Mouse (Mus musculus) MEL (cell line): ENCODE measurements around the gene Dclre1b. TPM values are rescaled to one million over a fixed set of nuclear protein-coding genes. Genes with fewer than 3 reads are reported as not detected.
"Not testable (repeated sequence)": the region's sequence is repeated elsewhere in the genome, so short reads cannot be mapped to it uniquely, and the experiment has no call there.

Experiments used
- DNase-seq: peaks from one replicate; pipeline ENCODE4 v3.0.0; 2011; ENCODE audit warnings: low read depth, low spot score
- H3K27ac ChIP-seq: 2 replicates; pipeline ENCODE4 v1.5.1; 2012; ENCODE audit warnings: low read depth, mild to moderate bottlenecking, control low read depth, low read length, moderate library complexity; ENCODE audit not compliant: control insufficient read depth
- H3K27me3 ChIP-seq, 2 experiments: fragments of 150-350 bp in 1 of 2; sonication (generic) in 1 of 2; 2 replicates each; pipeline ENCODE4 v1.6.1; 2012; ENCODE audit warnings: low read length in 2 of 2, mild to moderate bottlenecking in 2 of 2, improper control_type of control experiment in 1 of 2, moderate library complexity in 1 of 2; ENCODE audit not compliant: insufficient read depth in 2 of 2, control insufficient read depth in 1 of 2
- H3K36me3 ChIP-seq, 2 experiments: 2 replicates each; pipeline ENCODE4 v1.6.1; 2012 to 2014; ENCODE audit warnings: low read length in 2 of 2, improper control_type of control experiment in 1 of 2, inconsistent platforms in 1 of 2, mild to moderate bottlenecking in 1 of 2; ENCODE audit not compliant: insufficient read depth in 2 of 2, control insufficient read depth in 1 of 2
- H3K4me1 ChIP-seq, 2 experiments: fragments of 150-350 bp in 1 of 2; sonication (generic) in 1 of 2; 2 replicates each; pipeline ENCODE4 v1.6.1; 2012; ENCODE audit warnings: low read length in 2 of 2, improper control_type of control experiment in 1 of 2, mild to moderate bottlenecking in 1 of 2; ENCODE audit not compliant: insufficient read depth in 2 of 2, control insufficient read depth in 1 of 2
- H3K4me3 ChIP-seq, 2 experiments: fragments of 150-350 bp in 1 of 2; sonication (generic) in 1 of 2; 2 replicates each; pipeline ENCODE4 v1.5.1; 2012; ENCODE audit warnings: low read depth in 2 of 2, low read length in 2 of 2, mild to moderate bottlenecking in 2 of 2, moderate library complexity in 2 of 2, control low read depth in 1 of 2, improper control_type of control experiment in 1 of 2; ENCODE audit not compliant: control insufficient read depth in 1 of 2, insufficient read depth in 1 of 2
- H3K79me2 ChIP-seq: 2 replicates; pipeline ENCODE4 v1.6.1; 2012; ENCODE audit warnings: mild to moderate bottlenecking, low read length, moderate library complexity; ENCODE audit not compliant: control insufficient read depth, poor library complexity, insufficient read depth
- H3K9ac ChIP-seq: 2 replicates; pipeline ENCODE4 v1.6.1; 2012; ENCODE audit warnings: low read depth, mild to moderate bottlenecking, control low read depth, low read length, moderate library complexity; ENCODE audit not compliant: control insufficient read depth, poor library complexity, severe bottlenecking
- H3K9me3 ChIP-seq: fragments of 150-350 bp; sonication (generic); replicated peaks from 2 replicates; pipeline ENCODE4 v1.6.1; 2012; ENCODE audit warnings: mild to moderate bottlenecking, low read length, improper control_type of control experiment, moderate library complexity; ENCODE audit not compliant: insufficient read depth
- BHLHE40 ChIP-seq: IDR thresholded peaks from 2 replicates; pipeline ENCODE4 v1.6.1; 2012; ENCODE audit warnings: low read depth, mild to moderate bottlenecking, inconsistent platforms, low read length, improper control_type of control experiment, borderline replicate concordance
- ELF1 ChIP-seq: IDR thresholded peaks from 2 replicates; pipeline ENCODE4 v1.6.1; 2014; ENCODE audit warnings: low read depth, mild to moderate bottlenecking, inconsistent platforms, low read length, improper control_type of control experiment, moderate library complexity
- KAT2A ChIP-seq: conservative IDR thresholded peaks from 2 replicates; pipeline ENCODE4 v1.6.1; 2012; ENCODE audit warnings: low read depth, low read length, improper control_type of control experiment, inconsistent platforms
- MAFK ChIP-seq: IDR thresholded peaks from 2 replicates; pipeline ENCODE4 v1.6.1; 2011; ENCODE audit warnings: low read depth, mild to moderate bottlenecking, low read length, improper control_type of control experiment, borderline replicate concordance
- MEF2A ChIP-seq: IDR thresholded peaks from 2 replicates; pipeline ENCODE4 v1.6.1; 2014; ENCODE audit warnings: low read depth, mild to moderate bottlenecking, inconsistent platforms, low read length, improper control_type of control experiment; ENCODE audit not compliant: poor library complexity, insufficient replicate concordance, severe bottlenecking; ENCODE audit errors: extremely low read depth
- MXI1 ChIP-seq: IDR thresholded peaks from 2 replicates; pipeline ENCODE4 v1.6.1; 2011; ENCODE audit warnings: mild to moderate bottlenecking, low read depth, low read length, improper control_type of control experiment
- MYC ChIP-seq: IDR thresholded peaks from 2 replicates; pipeline ENCODE4 v1.6.1; 2011; ENCODE audit warnings: low read depth, mild to moderate bottlenecking, low read length, improper control_type of control experiment, moderate library complexity
- RAD21 ChIP-seq: IDR thresholded peaks from 2 replicates; pipeline ENCODE4 v1.6.1; 2011; ENCODE audit warnings: mild to moderate bottlenecking, low read depth, low read length, improper control_type of control experiment
- RCOR1 ChIP-seq: IDR thresholded peaks from 2 replicates; pipeline ENCODE4 v1.6.1; 2012; ENCODE audit warnings: low read depth, mild to moderate bottlenecking, inconsistent platforms, low read length, improper control_type of control experiment
- SMC3 ChIP-seq: IDR thresholded peaks from 2 replicates; pipeline ENCODE4 v1.6.1; 2011; ENCODE audit warnings: low read depth, low read length, improper control_type of control experiment
- TBP ChIP-seq: IDR thresholded peaks from 2 replicates; pipeline ENCODE4 v1.8.0; 2011; ENCODE audit warnings: low read depth, low read length, improper control_type of control experiment
- TCF12 ChIP-seq: IDR thresholded peaks from 2 replicates; pipeline ENCODE4 v1.6.1; 2014; ENCODE audit warnings: low read depth, mild to moderate bottlenecking, inconsistent platforms, low read length, improper control_type of control experiment, moderate library complexity
- USF1 ChIP-seq: IDR thresholded peaks from 2 replicates; pipeline ENCODE4 v1.6.1; 2014; ENCODE audit warnings: low read depth, mild to moderate bottlenecking, inconsistent platforms, low read length, improper control_type of control experiment, moderate library complexity
- ZC3H11A ChIP-seq: IDR thresholded peaks from 2 replicates; pipeline ENCODE4 v1.6.1; 2012; ENCODE audit warnings: low read depth, mild to moderate bottlenecking, inconsistent platforms, low read length, improper control_type of control experiment
- ZMIZ1 ChIP-seq: IDR thresholded peaks from 2 replicates; pipeline ENCODE4 v1.6.1; 2012; ENCODE audit warnings: low read depth, mild to moderate bottlenecking, inconsistent platforms, low read length, improper control_type of control experiment, moderate library complexity
- ZNF384 ChIP-seq: IDR thresholded peaks from 2 replicates; pipeline ENCODE4 v1.6.1; 2012; ENCODE audit warnings: low read depth, mild to moderate bottlenecking, inconsistent platforms, low read length, improper control_type of control experiment
- polyA plus RNA-seq, 2 experiments: library from polyadenylated mRNA; stranded (reverse) in 1 of 2; unstranded in 1 of 2; fragments of >175 nt in 1 of 2; fragments of >200 nt in 1 of 2; gene quantifications; 2 replicates each; pipeline versions ENCODE4 v1.2.1 to v1.2.4; 2012; ENCODE audit warnings: low replicate concordance in 2 of 2, low read depth in 1 of 2; ENCODE audit not compliant: insufficient read length in 2 of 2, insufficient read depth in 1 of 2, missing spikeins in 1 of 2
- total RNA-seq: library from RNA; depleted of rRNA; stranded (reverse); fragments of 300-350 nt; gene quantifications from 2 replicates; pipeline ENCODE4 v1.2.3, GENCODE M21; 2012

Gene Dclre1b
- total and polyA plus RNA-seq, 3 experiments, result 11.2 to 25.3 TPM; not detected in 1

- TF ChIP-seq RCOR1 (no peak), USF1 (no peak), MAFK (no peak), ZMIZ1 (no peak), SMC3 (no peak), TCF12 (no peak)
- Histone ChIP-seq H3K27me3 (no peaks in the 10 kb centered on the region), H3K9ac (no peak overlapping the region)
These were observed 21.9 kb upstream of the Dclre1b start for GRCm38 (mm10) chr3:103831146-103831545.

GRCm38 (mm10) chr3:103830681-103831080, 21.4 kb upstream of the Dclre1b start:
- DNase-seq, H3K4me3 ChIP-seq, H3K9ac ChIP-seq, H3K9me3 ChIP-seq, H3K79me2 ChIP-seq, H3K27ac ChIP-seq, H3K27me3 ChIP-seq: not testable (repeated sequence)
- Histone ChIP-seq H3K36me3 (peaks cover 0 to 15% of the 10 kb centered on the region in 2 experiments; a peak in 2 of 4 replicates), H3K4me1 (peaks cover 6 to 10% of the 10 kb centered on the region in 2 experiments)

More at GRCm38 (mm10) chr3:103831146-103831545, 21.9 kb upstream of the Dclre1b start:
- H3K4me3 ChIP-seq, result no peak overlapping the region
- peaks cover 0 to 15% of the 10 kb centered on the region in 2 experiments; a peak in 2 of 4 replicates for H3K36me3 ChIP-seq
- DNase-seq, result no peak
- no peaks in the 10 kb centered on the region for H3K9me3 ChIP-seq
- H3K27ac ChIP-seq, result no peak overlapping the region
- H3K4me1 ChIP-seq, result peaks cover 6 to 10% of the 10 kb centered on the region in 2 experiments
- H3K79me2 ChIP-seq, result no peaks in the 10 kb centered on the region

DNA sequence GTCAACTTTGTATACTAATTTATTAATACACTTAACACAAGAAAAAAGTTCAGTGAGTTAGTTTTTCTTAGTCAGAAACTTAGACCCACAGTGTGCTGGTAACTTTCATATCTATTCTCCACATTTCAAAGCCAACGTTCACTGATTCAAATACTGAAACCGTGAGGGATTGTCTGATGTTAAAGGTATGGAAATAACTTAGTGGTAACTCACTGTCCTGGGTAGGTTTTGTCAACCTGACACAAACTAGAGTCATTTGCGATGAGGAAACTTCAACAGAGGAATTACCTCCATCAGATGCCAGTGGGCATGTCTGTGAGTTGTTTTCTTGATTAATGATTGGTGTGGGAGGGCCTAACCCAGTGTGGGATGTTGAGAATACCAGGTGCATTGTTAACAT, 19.8 kb upstream of the Dclre1b start:
- H3K27me3 ChIP-seq, result no peaks in the 10 kb centered on the region
- no peak overlapping the region for H3K4me3 ChIP-seq
- H3K27ac ChIP-seq, result no peak overlapping the region
- H3K4me1 ChIP-seq, result peaks cover 6 to 10% of the 10 kb centered on the region in 2 experiments
- no peaks in the 10 kb centered on the region for H3K79me2 ChIP-seq
- peaks cover 0 to 15% of the 10 kb centered on the region in 2 experiments; a peak in 2 of 4 replicates for H3K36me3 ChIP-seq
- no peak overlapping the region for H3K9ac ChIP-seq
- TF ChIP-seq USF1, result no peak
- TF ChIP-seq MXI1, result no peak
- TF ChIP-seq ZC3H11A, result no peak
- no peak for TF ChIP-seq ELF1
- no peak for TF ChIP-seq MYC
- TF ChIP-seq ZNF384, result no peak
- TF ChIP-seq RAD21, result no peak
- TF ChIP-seq TBP, result no peak
- no peak for TF ChIP-seq BHLHE40
- no peak for TF ChIP-seq SMC3
- TF ChIP-seq MEF2A, result no peak
- no peak for TF ChIP-seq KAT2A
- TF ChIP-seq, all 39 proteins: peak for 0
- H3K9me3 ChIP-seq, result no peaks in the 10 kb centered on the region
- DNase-seq, result no peak
